Mouse (Mus musculus): ENCODE results near the gene Tecpr2. TPM values are rescaled to one million over a fixed set of nuclear protein-coding genes. Genes with fewer than 3 reads are reported as not detected.
"Not testable (repeated sequence)": the region's sequence is repeated elsewhere in the genome, so short reads cannot be mapped to it uniquely, and the experiment has no call there.

Gene Tecpr2
- polyA plus RNA-seq, 1 experiment from 2014 or later = 3.7 TPM

DNA sequence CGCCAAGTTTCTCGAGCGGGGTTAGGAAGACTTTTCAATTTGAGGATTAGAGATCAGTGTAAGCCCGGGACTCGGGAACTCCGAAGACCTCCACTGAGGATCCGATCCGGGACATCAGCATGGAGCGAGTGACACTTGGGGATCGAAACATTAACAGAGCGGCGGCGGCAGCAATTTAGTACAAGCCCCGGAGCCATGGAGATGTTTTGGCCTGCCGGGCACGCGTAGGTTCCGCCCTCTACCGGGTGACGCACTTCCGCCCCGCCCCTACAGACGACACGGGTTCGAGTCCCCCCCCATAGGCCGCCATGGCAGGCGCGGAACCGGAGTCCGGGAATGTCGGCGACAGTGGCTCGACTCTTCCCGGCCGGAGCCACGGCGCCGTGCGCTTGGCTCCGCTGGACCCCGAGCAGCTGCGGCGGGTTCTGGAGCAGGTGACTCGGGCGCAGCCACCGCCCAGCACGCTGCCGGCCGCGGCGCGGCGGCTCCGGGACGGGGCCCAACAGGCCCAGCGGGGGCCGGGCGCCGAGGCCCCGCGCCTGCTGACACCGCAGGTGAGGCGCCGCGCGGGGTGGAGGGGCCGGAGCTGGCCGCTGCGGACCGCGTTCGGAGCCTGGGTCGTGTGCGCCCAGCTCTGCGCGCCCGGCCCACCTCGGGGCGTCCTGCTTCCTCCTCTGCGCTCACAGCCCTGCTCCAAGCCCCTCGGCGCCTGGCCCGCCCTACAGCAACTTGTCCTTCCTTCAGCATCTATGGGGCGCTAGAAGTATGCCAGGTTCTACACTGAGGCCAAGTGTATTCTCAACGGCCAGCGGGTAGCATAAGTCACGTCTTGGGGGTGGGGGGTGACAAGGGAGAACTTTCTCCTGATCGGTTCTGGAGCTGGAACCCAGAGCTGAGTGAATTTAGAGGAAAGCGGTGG is 38.8 kb upstream of the Tecpr2 start, which contains the start of gene Zfp839:
Zfp839 (plus strand) TSS at position 244 of the 919 bp plus-strand sequence.
- Histone ChIP-seq H3K36me3 (ENCODE audit: control insufficient read depth, insufficient read depth, low read length) (no peaks in the 10 kb centered on the region; the same call in 1 of the 2 replicates), H3K4me2 (ENCODE audit: low read depth, low read length) (peak within 1 kb of the TSS; percentile 75), H3K4me1 (replicated peaks; ENCODE audit: control insufficient read depth, insufficient read depth, low read length) (peaks cover 17% of the 10 kb centered on the region), H3K27ac (ENCODE audit: low read length) (peak within 1 kb of the TSS; percentile 79), H3K9ac (ENCODE audit: low read length) (peak within 1 kb of the TSS; percentile 87), H3K9me3 (ENCODE audit: control insufficient read depth, low read length) (no peaks in the 10 kb centered on the region), H3K4me3 (ENCODE audit: low read length) (peak within 1 kb of the TSS; percentile 83), H3K27me3 (ENCODE audit: control insufficient read depth, insufficient read depth, low read depth, low read length) (no peaks in the 10 kb centered on the region)
- peak; percentile 82 for ATAC-seq (ENCODE audit: low read depth)
- under 1% methylated on average over 58 of the region's 89 CpGs for whole genome bisulfite sequencing

DNA sequence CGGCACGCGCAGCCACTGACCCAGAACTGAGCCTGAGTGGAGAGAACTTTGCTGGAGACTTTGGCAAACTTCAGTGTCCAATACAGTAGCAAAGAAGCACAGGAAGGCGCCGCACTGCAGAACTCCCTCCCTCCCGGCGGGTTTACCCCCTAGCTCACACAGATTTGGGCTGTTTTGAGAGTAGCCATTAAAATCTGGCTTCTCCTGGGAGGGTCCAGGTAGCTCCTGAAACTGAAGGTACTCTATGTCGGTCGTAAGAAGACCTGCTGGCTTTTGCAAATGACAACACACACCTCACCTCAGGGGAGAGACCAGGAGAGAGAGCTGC is 38.2 kb upstream of the Tecpr2 start:
- peak overlapping the region; percentile 75 for H3K4me2 ChIP-seq (ENCODE audit: low read depth, low read length)
- H3K36me3 ChIP-seq (ENCODE audit: control insufficient read depth, insufficient read depth, low read length) = no peaks in the 10 kb centered on the region; the same call in 1 of the 2 replicates
- 0 out of 2 replicates have a peak, but pooled peaks have one; percentile 15 for ATAC-seq (ENCODE audit: low read depth)
- H3K4me3 ChIP-seq (ENCODE audit: low read length) = peak overlapping the region; percentile 83
- H3K27me3 ChIP-seq (ENCODE audit: control insufficient read depth, insufficient read depth, low read depth, low read length) = no peaks in the 10 kb centered on the region
- peak overlapping the region; percentile 79 for H3K27ac ChIP-seq (ENCODE audit: low read length)
- whole genome bisulfite sequencing = 9% methylated on average over 9 of the region's 9 CpGs
- peaks cover 15% of the 10 kb centered on the region for H3K4me1 ChIP-seq (replicated peaks; ENCODE audit: control insufficient read depth, insufficient read depth, low read length)
- no peaks in the 10 kb centered on the region for H3K9me3 ChIP-seq (ENCODE audit: control insufficient read depth, low read length)
- peak overlapping the region; percentile 87 for H3K9ac ChIP-seq (ENCODE audit: low read length)

DNA sequence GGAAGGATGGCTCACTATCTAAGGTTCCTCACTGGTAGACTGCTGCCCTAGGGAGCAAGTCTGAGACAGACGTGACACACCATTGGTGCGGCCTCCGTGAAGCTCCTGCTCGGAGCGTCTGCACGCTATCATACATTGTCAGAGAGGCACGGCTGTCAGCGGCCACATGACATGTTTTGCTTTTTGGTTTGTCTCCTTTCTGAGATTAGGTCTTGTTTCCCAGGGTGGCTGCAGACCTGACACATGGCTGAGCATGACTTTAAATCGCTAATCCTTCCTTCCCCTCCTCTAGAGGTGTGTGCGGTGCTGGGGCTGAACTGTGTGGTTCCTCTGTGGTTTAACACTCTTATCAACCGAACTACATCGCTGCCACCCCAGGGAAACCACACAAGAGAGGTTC is 37.6 kb upstream of the Tecpr2 start:
- no peak for ATAC-seq (ENCODE audit: low read depth)
- H3K4me1 ChIP-seq (replicated peaks; ENCODE audit: control insufficient read depth, insufficient read depth, low read length) = peaks cover 10% of the 10 kb centered on the region
- no peaks in the 10 kb centered on the region for H3K9me3 ChIP-seq (ENCODE audit: control insufficient read depth, low read length)
- no peak overlapping the region for H3K4me3 ChIP-seq (ENCODE audit: low read length)
- peak overlapping the region; percentile 75; the same call in 1 of the 2 replicates for H3K4me2 ChIP-seq (ENCODE audit: low read depth, low read length)
- peak overlapping the region; percentile 87; the same call in 1 of the 2 replicates for H3K9ac ChIP-seq (ENCODE audit: low read length)
- H3K36me3 ChIP-seq (ENCODE audit: control insufficient read depth, insufficient read depth, low read length) = no peaks in the 10 kb centered on the region; the same call in none of the 2 replicates
- WGBS = 64% methylated on average over 12 of the region's 12 CpGs
- no peak overlapping the region for H3K27ac ChIP-seq (ENCODE audit: low read length)
- H3K27me3 ChIP-seq (ENCODE audit: control insufficient read depth, insufficient read depth, low read depth, low read length) = no peaks in the 10 kb centered on the region

- Histone ChIP-seq H3K27ac (ENCODE audit: low read length) (no peak overlapping the region), H3K4me2 (ENCODE audit: low read depth, low read length) (no peak overlapping the region), H3K4me1 (replicated peaks; ENCODE audit: control insufficient read depth, insufficient read depth, low read length) (peaks cover 10% of the 10 kb centered on the region; the same call in 1 of the 2 replicates), H3K36me3 (ENCODE audit: control insufficient read depth, insufficient read depth, low read length) (no peaks in the 10 kb centered on the region; the same call in none of the 2 replicates), H3K9ac (ENCODE audit: low read length) (no peak overlapping the region), H3K27me3 (ENCODE audit: control insufficient read depth, insufficient read depth, low read depth, low read length) (no peaks in the 10 kb centered on the region), H3K4me3 (ENCODE audit: low read length) (no peak overlapping the region), H3K9me3 (ENCODE audit: control insufficient read depth, low read length) (no peaks in the 10 kb centered on the region)
- no peak for ATAC-seq (ENCODE audit: low read depth)
- 89% methylated on average over 1 of the region's 1 CpGs for WGBS
Observed at GRCm38 (mm10) chr12:110851923-110852322, 37.1 kb upstream of the Tecpr2 start.

DNA sequence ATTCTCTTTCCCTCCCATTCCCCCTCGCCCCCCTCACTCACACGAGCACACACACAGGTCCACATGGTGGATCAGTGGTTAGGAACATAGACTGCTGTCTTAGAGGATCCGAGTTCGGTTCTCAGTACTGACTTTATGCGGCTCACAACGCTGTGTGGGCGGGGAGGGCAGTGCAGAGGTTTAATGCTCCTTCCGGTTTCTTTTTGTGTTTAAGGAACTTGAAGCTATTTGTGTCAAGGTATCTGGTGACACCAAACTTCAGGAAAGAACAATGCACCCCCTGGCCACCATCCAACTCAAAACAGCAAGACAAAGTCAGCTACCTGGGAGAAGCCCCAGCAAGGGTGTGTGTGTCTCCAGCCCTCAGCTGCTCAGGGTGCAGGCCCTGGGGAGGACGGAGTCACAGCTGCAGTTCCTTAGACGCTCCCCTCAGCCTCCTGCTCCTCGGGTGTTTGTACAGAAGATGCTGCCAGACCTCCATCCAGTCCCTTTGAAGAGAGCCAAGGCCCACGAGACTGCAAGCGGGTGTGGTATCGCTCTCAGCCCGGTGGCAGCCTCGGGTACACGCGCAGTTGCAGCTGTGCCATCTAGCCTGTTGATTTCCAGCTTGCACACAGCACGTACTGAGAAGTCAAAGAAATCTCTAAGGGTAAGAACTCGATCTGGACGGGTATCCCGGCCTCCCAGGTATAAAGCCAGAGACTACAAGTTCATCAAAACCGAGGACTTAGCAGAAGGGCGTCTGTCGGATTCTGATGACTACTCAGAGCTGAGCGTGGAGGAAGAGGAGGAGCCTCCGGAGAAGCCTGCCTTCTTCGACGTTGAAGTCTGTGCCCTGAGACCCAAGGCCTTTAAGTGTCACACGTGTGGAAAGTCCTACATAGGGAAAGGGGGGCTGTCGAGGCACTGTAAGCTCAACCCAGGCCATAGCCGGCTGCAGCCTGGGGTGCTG is 34.0 kb upstream of the Tecpr2 start:
- ATAC-seq (ENCODE audit: low read depth) = no peak
- no peak overlapping the region for H3K9ac ChIP-seq (ENCODE audit: low read length)
- no peak overlapping the region for H3K4me3 ChIP-seq (ENCODE audit: low read length)
- H3K4me1 ChIP-seq (replicated peaks; ENCODE audit: control insufficient read depth, insufficient read depth, low read length) = peaks cover 10% of the 10 kb centered on the region; the same call in 1 of the 2 replicates
- no peak overlapping the region for H3K27ac ChIP-seq (ENCODE audit: low read length)
- H3K27me3 ChIP-seq (ENCODE audit: control insufficient read depth, insufficient read depth, low read depth, low read length) = no peaks in the 10 kb centered on the region
- WGBS = 81% methylated on average over 32 of the region's 32 CpGs
- no peaks in the 10 kb centered on the region; the same call in none of the 2 replicates for H3K36me3 ChIP-seq (ENCODE audit: control insufficient read depth, insufficient read depth, low read length)
- no peak overlapping the region for H3K4me2 ChIP-seq (ENCODE audit: low read depth, low read length)
- H3K9me3 ChIP-seq (ENCODE audit: control insufficient read depth, low read length) = no peaks in the 10 kb centered on the region

- peaks cover 4% of the 10 kb centered on the region for H3K36me3 ChIP-seq (ENCODE audit: control insufficient read depth, insufficient read depth, low read length)
- no peak overlapping the region for H3K4me3 ChIP-seq (ENCODE audit: low read length)
- no peaks in the 10 kb centered on the region for H3K4me1 ChIP-seq (replicated peaks; ENCODE audit: control insufficient read depth, insufficient read depth, low read length)
- 65% methylated on average over 7 of the region's 7 CpGs for whole genome bisulfite sequencing
- no peaks in the 10 kb centered on the region for H3K9me3 ChIP-seq (ENCODE audit: control insufficient read depth, low read length)
- no peak; the same call in 1 of the 2 replicates for ATAC-seq (ENCODE audit: low read depth)
- H3K27ac ChIP-seq (ENCODE audit: low read length) = no peak overlapping the region
- H3K4me2 ChIP-seq (ENCODE audit: low read depth, low read length) = no peak overlapping the region
- H3K9ac ChIP-seq (ENCODE audit: low read length) = no peak overlapping the region
- no peaks in the 10 kb centered on the region for H3K27me3 ChIP-seq (ENCODE audit: control insufficient read depth, insufficient read depth, low read depth, low read length)
Observed at GRCm38 (mm10) chr12:110857196-110857595, 31.9 kb upstream of the Tecpr2 start.

GRCm38 (mm10) chr12:110858681-110859080 is 30.4 kb upstream of the Tecpr2 start:
- H3K9ac ChIP-seq (ENCODE audit: low read length); H3K9me3 ChIP-seq (ENCODE audit: control insufficient read depth, low read length); H3K4me2 ChIP-seq (ENCODE audit: low read depth, low read length); ATAC-seq (ENCODE audit: low read depth); H3K4me1 ChIP-seq (replicated peaks; ENCODE audit: control insufficient read depth, insufficient read depth, low read length); H3K36me3 ChIP-seq (ENCODE audit: control insufficient read depth, insufficient read depth, low read length); H3K4me3 ChIP-seq (ENCODE audit: low read length); H3K27me3 ChIP-seq (ENCODE audit: control insufficient read depth, insufficient read depth, low read depth, low read length); H3K27ac ChIP-seq (ENCODE audit: low read length): not testable (repeated sequence)
- WGBS = 90% methylated on average over 15 of the region's 15 CpGs

GRCm38 (mm10) chr12:110860293-110860692 is 28.8 kb upstream of the Tecpr2 start:
- ATAC-seq (ENCODE audit: low read depth) = no peak
- Histone ChIP-seq H3K4me1 (replicated peaks; ENCODE audit: control insufficient read depth, insufficient read depth, low read length) (no peaks in the 10 kb centered on the region), H3K9me3 (ENCODE audit: control insufficient read depth, low read length) (no peaks in the 10 kb centered on the region), H3K9ac (ENCODE audit: low read length) (no peak overlapping the region), H3K4me2 (ENCODE audit: low read depth, low read length) (no peak overlapping the region), H3K4me3 (ENCODE audit: low read length) (no peak overlapping the region), H3K36me3 (ENCODE audit: control insufficient read depth, insufficient read depth, low read length) (peaks cover 6% of the 10 kb centered on the region), H3K27me3 (ENCODE audit: control insufficient read depth, insufficient read depth, low read depth, low read length) (no peaks in the 10 kb centered on the region), H3K27ac (ENCODE audit: low read length) (no peak overlapping the region)

DNA sequence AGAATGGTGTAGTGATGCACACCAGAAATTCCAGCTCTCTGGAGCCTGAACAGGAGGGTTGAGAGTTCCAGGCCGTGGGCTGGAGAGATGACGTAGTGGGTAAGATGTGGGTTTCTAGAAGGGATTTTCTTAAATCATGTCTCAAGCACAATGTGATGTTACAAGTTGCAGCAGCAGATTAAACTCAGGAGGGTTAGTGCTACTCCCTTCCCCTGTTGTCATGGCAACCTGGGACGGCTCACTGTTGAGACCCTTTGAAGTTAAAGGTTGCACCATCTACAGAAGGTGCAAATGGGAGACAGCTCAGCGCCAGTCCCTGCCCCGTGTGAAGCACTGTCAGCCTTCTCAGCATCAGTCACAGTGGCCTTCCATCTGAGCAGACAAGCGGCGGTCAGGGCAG is 27.8 kb upstream of the Tecpr2 start:
- H3K4me1 ChIP-seq (replicated peaks; ENCODE audit: control insufficient read depth, insufficient read depth, low read length) = no peaks in the 10 kb centered on the region
- no peak for ATAC-seq (ENCODE audit: low read depth)
- no peaks in the 10 kb centered on the region for H3K9me3 ChIP-seq (ENCODE audit: control insufficient read depth, low read length)
- H3K36me3 ChIP-seq (ENCODE audit: control insufficient read depth, insufficient read depth, low read length) = peaks cover 6% of the 10 kb centered on the region; the same call in 1 of the 2 replicates
- no peaks in the 10 kb centered on the region for H3K27me3 ChIP-seq (ENCODE audit: control insufficient read depth, insufficient read depth, low read depth, low read length)
- no peak overlapping the region for H3K27ac ChIP-seq (ENCODE audit: low read length)
- WGBS = 44% methylated on average over 7 of the region's 7 CpGs
- no peak overlapping the region for H3K9ac ChIP-seq (ENCODE audit: low read length)
- H3K4me2 ChIP-seq (ENCODE audit: low read depth, low read length) = no peak overlapping the region
- H3K4me3 ChIP-seq (ENCODE audit: low read length) = no peak overlapping the region
